Mouse (Mus musculus) lung, adult 2 months (tissue): ENCODE results near the gene Med1.

Experiments
- CTCF ChIP-seq: fragments of 200-500 bp; IDR thresholded peaks from 2 replicates; pipeline ENCODE4 v1.5.1; 2011; ENCODE audit warnings: mild to moderate bottlenecking, low read length, control low read depth; ENCODE audit not compliant: insufficient read depth
- POLR2A ChIP-seq: fragments of 200-500 bp; IDR thresholded peaks from 2 replicates; pipeline ENCODE4 v1.6.1; 2011; ENCODE audit warnings: low read depth, mild to moderate bottlenecking, control low read depth, low read length, borderline replicate concordance; ENCODE audit errors: extremely low read depth

DNA sequence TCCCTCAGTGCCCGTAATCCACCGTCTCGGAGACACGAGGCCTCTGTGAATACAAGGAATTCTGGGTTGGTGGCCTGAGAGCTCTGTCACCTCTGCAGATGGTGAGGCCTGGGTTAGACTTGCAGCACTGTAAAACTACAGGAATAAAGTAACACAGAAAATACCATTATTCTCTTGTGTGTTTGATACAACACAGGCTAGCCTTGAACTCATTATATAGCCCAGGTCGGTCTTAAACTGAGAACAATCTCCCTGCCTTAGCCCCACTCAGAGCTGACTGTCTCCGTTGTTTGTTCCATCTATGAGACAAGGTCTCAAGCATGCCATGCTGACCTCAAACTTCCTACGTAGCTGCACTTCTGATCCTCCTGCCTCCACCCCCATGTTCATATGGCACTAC is 54.2 kb downstream of the Med1 start:
- no peak for TF ChIP-seq CTCF
- TF ChIP-seq POLR2A: no peak
